Comparison of ENCODE assay signal across 8 mouse cellular contexts in genomic region chr16:91042640-91043039, GRCm38 (mm10). TPM values are rescaled to one million over a fixed set of nuclear protein-coding genes. Genes with fewer than 3 reads are reported as not detected.
DNase-seq lines count a peak whose midpoint lies in the region; ATAC-seq and TF ChIP-seq lines count a peak whose summit lies in the region.

No protein-coding gene starts in this region.

- H3K4me2 ChIP-seq in lung, embryonic 15.5 days = peak overlapping the region; percentile 69
- peak overlapping the region; percentile 74 for H3K4me2 ChIP-seq in forebrain, embryonic 11.5 days (ENCODE audit: low read depth, low read length, severe bottlenecking)
- H3K4me2 ChIP-seq in limb, embryonic 12.5 days = peak overlapping the region; percentile 75

- no peak overlapping the region for H3K27ac ChIP-seq in lung, embryonic 15.5 days
- H3K27ac ChIP-seq in forebrain, embryonic 11.5 days (ENCODE audit: low read depth, low read length) = no peak overlapping the region
- no peak overlapping the region for H3K27ac ChIP-seq in limb, embryonic 12.5 days
- H3K27ac ChIP-seq in olfactory bulb, adult 2 months (ENCODE audit: insufficient read depth, low read depth, low read length) = no peak overlapping the region

- no peak for TF ChIP-seq POLR2A in olfactory bulb, adult 2 months (IDR thresholded peaks at IDR 0.05; ENCODE audit: insufficient read depth, low read depth, low read length)

- H3K36me3 ChIP-seq in lung, embryonic 15.5 days = peaks cover 25% of the 10 kb centered on the region
- H3K36me3 ChIP-seq in forebrain, embryonic 11.5 days (ENCODE audit: control insufficient read depth, insufficient read depth, low read length) = no peaks in the 10 kb centered on the region; the same call in 1 of the 2 replicates
- peaks cover 36% of the 10 kb centered on the region for H3K36me3 ChIP-seq in limb, embryonic 12.5 days

- no peak for DNase-seq in lung, adult 18-20 months
- DNase-seq in forebrain, embryonic 11.5 days (ENCODE audit: low spot score) = no peak
- no peak for DNase-seq in cerebellum, postnatal 4 days (ENCODE audit: low spot score in 2 of 2)
- no peak for DNase-seq in gastrocnemius, postnatal 10 days
- no peak for DNase-seq in gastrocnemius, adult 18-20 months (ENCODE audit: low spot score)

- no peak for TF ChIP-seq CTCF in olfactory bulb, adult 2 months (IDR thresholded peaks at IDR 0.05; ENCODE audit: insufficient read depth, low read depth, low read length)

- peaks cover 7% of the 10 kb centered on the region for H3K4me1 ChIP-seq in lung, embryonic 15.5 days
- H3K4me1 ChIP-seq in forebrain, embryonic 11.5 days (replicated peaks; ENCODE audit: control insufficient read depth, insufficient read depth, low read length) = peaks cover 2% of the 10 kb centered on the region; the same call in 1 of the 2 replicates
- peaks cover 6% of the 10 kb centered on the region for H3K4me1 ChIP-seq in limb, embryonic 12.5 days (replicated peaks)
- H3K4me1 ChIP-seq in olfactory bulb, adult 2 months (ENCODE audit: control insufficient read depth, insufficient read depth, low read length) = 0 out of 2 replicates have a peak, but pooled peaks cover 2% of the 10 kb centered on the region

- ATAC-seq in lung, embryonic 15.5 days (ENCODE audit: borderline replicate concordance, extremely low read depth, low FRiP score, low TSS enrichment) = no peak
- ATAC-seq in forebrain, embryonic 11.5 days (replicated peaks; ENCODE audit: low FRiP score) = no peak
- no peak for ATAC-seq in limb, embryonic 12.5 days (ENCODE audit: insufficient number of reproducible peaks, insufficient read depth, low FRiP score, low TSS enrichment, low read depth)

- H3K9me3 ChIP-seq in lung, embryonic 15.5 days = no peaks in the 10 kb centered on the region
- no peaks in the 10 kb centered on the region for H3K9me3 ChIP-seq in forebrain, embryonic 11.5 days (ENCODE audit: control insufficient read depth, low read length)
- no peaks in the 10 kb centered on the region for H3K9me3 ChIP-seq in limb, embryonic 12.5 days

- peaks cover 4% of the 10 kb centered on the region; the same call in 1 of the 2 replicates for H3K27me3 ChIP-seq in lung, embryonic 15.5 days
- no peaks in the 10 kb centered on the region for H3K27me3 ChIP-seq in forebrain, embryonic 11.5 days (ENCODE audit: control insufficient read depth, insufficient read depth, low read length)
- H3K27me3 ChIP-seq in limb, embryonic 12.5 days = peaks cover 3% of the 10 kb centered on the region; the same call in 1 of the 2 replicates

- H3K4me3 ChIP-seq in lung, embryonic 15.5 days = peak overlapping the region; percentile 7; the same call in 1 of the 2 replicates
- H3K4me3 ChIP-seq in forebrain, embryonic 11.5 days (ENCODE audit: low read depth, low read length) = peak overlapping the region; percentile 19
- H3K4me3 ChIP-seq in limb, embryonic 12.5 days (replicated peaks) = peak overlapping the region; percentile 97
- peak overlapping the region; percentile 19; the same call in 1 of the 2 replicates for H3K4me3 ChIP-seq in olfactory bulb, adult 2 months (ENCODE audit: insufficient read depth, low read depth, low read length)

- WGBS in lung, embryonic 15.5 days = 41% methylated on average over 1 of the region's 1 CpGs
- 82% methylated on average over 1 of the region's 1 CpGs for WGBS in forebrain, embryonic 11.5 days
- WGBS in limb, embryonic 12.5 days = 65% methylated on average over 1 of the region's 1 CpGs
- WGBS in olfactory bulb, adult 2 months = 9% methylated on average over 1 of the region's 1 CpGs

- peak overlapping the region; percentile 42 for H3K9ac ChIP-seq in lung, embryonic 15.5 days
- peak overlapping the region; percentile 47; the same call in 1 of the 2 replicates for H3K9ac ChIP-seq in forebrain, embryonic 11.5 days (ENCODE audit: low read length)
- peak overlapping the region; percentile 48; the same call in 1 of the 2 replicates for H3K9ac ChIP-seq in limb, embryonic 12.5 days (replicated peaks)

RNA-seq across cellular contexts. Expression of gene Paxbp1, which starts 1.7 kb away (rescaled TPM):
- polyA plus RNA-seq in lung, embryonic 15.5 days (2015; fragmentation: Nextera tagmentation; extraction: Ambion mirVana) = 44.0 and 48.0 TPM in 2 replicates
- 93.0 and 109 TPM in 2 replicates for polyA plus RNA-seq in forebrain, embryonic 11.5 days (2014; fragmentation: Nextera tagmentation; extraction: Ambion mirVana)
- polyA plus RNA-seq in limb, embryonic 12.5 days (2016; fragmentation: Nextera tagmentation; extraction: Ambion mirVana) = 92.0 and 96.2 TPM in 2 replicates
- 732 TPM in 1 of 2 replicates, not detected in the other for polyA plus RNA-seq in olfactory bulb, adult 2 months (2012; ENCODE audit: insufficient read depth, insufficient read length, low replicate concordance, missing spikeins)
- total RNA-seq in gastrocnemius, postnatal 10 days (2021) = 10 to 100 TPM; 12.8 to 26.2 TPM
- 1 to 10 TPM; 8.1 to 9.0 TPM for total RNA-seq in gastrocnemius, adult 18-20 months (2021)

RNA-seq across cellular contexts. Expression of gene Synj1, which starts 31.5 kb away (rescaled TPM):
- polyA plus RNA-seq in lung, embryonic 15.5 days (2015; fragmentation: Nextera tagmentation; extraction: Ambion mirVana) = 13.3 and 14.6 TPM in 2 replicates
- 25.2 and 26.1 TPM in 2 replicates for polyA plus RNA-seq in forebrain, embryonic 11.5 days (2014; fragmentation: Nextera tagmentation; extraction: Ambion mirVana)
- 10.9 and 11.3 TPM in 2 replicates for polyA plus RNA-seq in limb, embryonic 12.5 days (2016; fragmentation: Nextera tagmentation; extraction: Ambion mirVana)
- 104 and 252 TPM in 2 replicates for polyA plus RNA-seq in olfactory bulb, adult 2 months (2012; ENCODE audit: insufficient read depth, insufficient read length, low replicate concordance, missing spikeins)
- 10 to 100 TPM; 14.6 TPM for total RNA-seq in gastrocnemius, postnatal 10 days (2021)
- total RNA-seq in gastrocnemius, adult 18-20 months (2021) = 10 to 100 TPM in 1 of 2 experiments, 1 to 10 TPM in 1; 7.7 to 14.0 TPM

RNA-seq across cellular contexts. Expression of gene 4932438H23Rik, which starts 52.3 kb away (rescaled TPM):
- 0.14 and 0.52 TPM in 2 replicates for polyA plus RNA-seq in lung, embryonic 15.5 days (2015; fragmentation: Nextera tagmentation; extraction: Ambion mirVana)
- 0.17 TPM in 1 of 2 replicates, not detected in the other for polyA plus RNA-seq in forebrain, embryonic 11.5 days (2014; fragmentation: Nextera tagmentation; extraction: Ambion mirVana)
- not detected in 2 replicates for polyA plus RNA-seq in limb, embryonic 12.5 days (2016; fragmentation: Nextera tagmentation; extraction: Ambion mirVana)
- polyA plus RNA-seq in olfactory bulb, adult 2 months (2012; ENCODE audit: insufficient read depth, insufficient read length, low replicate concordance, missing spikeins) = not detected in 2 replicates
- total RNA-seq in gastrocnemius, postnatal 10 days (2021) = 1 to 10 TPM; 1.3 to 2.6 TPM
- total RNA-seq in gastrocnemius, adult 18-20 months (2021) = under 1 TPM; 0.24 to 0.62 TPM

Comparison
In these comparisons a context has a peak if more than half of its experiments do, and no peak if none do; other contexts are left out.
1. H3K4me3 ChIP-seq: peak in every context shown above with its lines; median percentile 97 in limb, embryonic 12.5 days; 19 in forebrain, embryonic 11.5 days; 19 in olfactory bulb, adult 2 months; 7 in lung, embryonic 15.5 days.